Mouse (Mus musculus): ENCODE data around the gene Polr2m. TPM values are rescaled to one million over a fixed set of nuclear protein-coding genes. Genes with fewer than 3 reads are reported as not detected.
A peak's percentile ranks its signal among the peaks of the same experiment; 100 is the strongest.
"Not testable (repeated sequence)": the region's sequence is repeated elsewhere in the genome, so short reads cannot be mapped to it uniquely, and the experiment has no call there.

Polr2m gene
- polyA plus RNA-seq, 1 experiment from 2014 or later: 358 TPM

- H3K4me2 ChIP-seq: no peak overlapping the region
- H3K36me3 ChIP-seq: peaks cover 10% of the 10 kb centered on the region
- ATAC-seq (ENCODE audit: extremely low read depth, insufficient number of reproducible peaks, low FRiP score, low TSS enrichment): no peak
- no peaks in the 10 kb centered on the region for H3K9me3 ChIP-seq
- H3K4me1 ChIP-seq: peaks cover 33% of the 10 kb centered on the region
- H3K4me3 ChIP-seq: no peak overlapping the region
- no peak overlapping the region for H3K27ac ChIP-seq (replicated peaks)
- WGBS: 50% methylated on average over 2 of the region's 2 CpGs
- H3K27me3 ChIP-seq (replicated peaks): no peaks in the 10 kb centered on the region
- H3K9ac ChIP-seq: no peak overlapping the region
Observed at GRCm38 (mm10) chr9:71496637-71497036, 10.9 kb upstream of the Polr2m start.

- Histone ChIP-seq H3K9me3 (no peaks in the 10 kb centered on the region), H3K4me3 (no peak overlapping the region), H3K4me2 (no peak overlapping the region), H3K27ac (replicated peaks) (no peak overlapping the region), H3K4me1 (peaks cover 29% of the 10 kb centered on the region), H3K9ac (no peak overlapping the region), H3K36me3 (no peaks in the 10 kb centered on the region), H3K27me3 (replicated peaks) (no peaks in the 10 kb centered on the region)
- WGBS: 79% methylated on average over 5 of the region's 5 CpGs
- ATAC-seq (ENCODE audit: extremely low read depth, insufficient number of reproducible peaks, low FRiP score, low TSS enrichment): no peak
Observed at GRCm38 (mm10) chr9:71493771-71494170, 8.0 kb upstream of the Polr2m start.

GRCm38 (mm10) chr9:71492296-71493025, 6.7 kb upstream of the Polr2m start:
- H3K27ac ChIP-seq (replicated peaks): no peak overlapping the region

GRCm38 (mm10) chr9:71490076-71490475, 4.3 kb upstream of the Polr2m start:
- Histone ChIP-seq H3K4me2 (no peak overlapping the region), H3K9ac (no peak overlapping the region), H3K9me3 (no peaks in the 10 kb centered on the region), H3K4me3 (no peak overlapping the region), H3K4me1 (peaks cover 21% of the 10 kb centered on the region), H3K27me3 (replicated peaks) (no peaks in the 10 kb centered on the region), H3K27ac (replicated peaks) (no peak overlapping the region), H3K36me3 (no peaks in the 10 kb centered on the region)
- WGBS: 51% methylated on average over 3 of the region's 3 CpGs
- ATAC-seq (ENCODE audit: extremely low read depth, insufficient number of reproducible peaks, low FRiP score, low TSS enrichment): no peak

More at GRCm38 (mm10) chr9:71492296-71493025, 6.7 kb upstream of the Polr2m start:
- Histone ChIP-seq H3K9me3 (no peaks in the 10 kb centered on the region), H3K4me3 (no peak overlapping the region), H3K36me3 (no peaks in the 10 kb centered on the region), H3K4me1 (peaks cover 24% of the 10 kb centered on the region), H3K27me3 (replicated peaks) (no peaks in the 10 kb centered on the region), H3K9ac (no peak overlapping the region), H3K4me2 (no peak overlapping the region)
- ATAC-seq (ENCODE audit: extremely low read depth, insufficient number of reproducible peaks, low FRiP score, low TSS enrichment): no peak
- WGBS: 70% methylated on average over 15 of the region's 15 CpGs

GRCm38 (mm10) chr9:71486127-71486526, 392 bp upstream of the Polr2m start:
- H3K27me3 ChIP-seq (replicated peaks): no peaks in the 10 kb centered on the region
- H3K4me3 ChIP-seq: peak overlapping the region; percentile 100
- no peaks in the 10 kb centered on the region for H3K9me3 ChIP-seq
- 43% methylated on average over 7 of the region's 7 CpGs for WGBS
- peaks cover 29% of the 10 kb centered on the region for H3K36me3 ChIP-seq
- H3K27ac ChIP-seq (replicated peaks): peak overlapping the region; percentile 99
- peaks cover 29% of the 10 kb centered on the region for H3K4me1 ChIP-seq
- peak overlapping the region; percentile 73 for H3K4me2 ChIP-seq
- H3K9ac ChIP-seq: peak overlapping the region; percentile 100; the same call in 1 of the 2 replicates
- no peak for ATAC-seq (ENCODE audit: extremely low read depth, insufficient number of reproducible peaks, low FRiP score, low TSS enrichment)

- peak overlapping the region; percentile 99 for H3K27ac ChIP-seq (replicated peaks)
- peak overlapping the region; percentile 100 for H3K9ac ChIP-seq
- 2% methylated on average over 14 of the region's 14 CpGs for WGBS
- H3K36me3 ChIP-seq: peaks cover 40% of the 10 kb centered on the region
- H3K4me2 ChIP-seq: peak overlapping the region; percentile 73
- peaks cover 41% of the 10 kb centered on the region for H3K4me1 ChIP-seq
- ATAC-seq (ENCODE audit: extremely low read depth, insufficient number of reproducible peaks, low FRiP score, low TSS enrichment): no peak
- no peaks in the 10 kb centered on the region for H3K27me3 ChIP-seq (replicated peaks)
- no peaks in the 10 kb centered on the region for H3K9me3 ChIP-seq
- peak overlapping the region; percentile 100 for H3K4me3 ChIP-seq
Observed at GRCm38 (mm10) chr9:71484871-71485474, 762 bp downstream of the Polr2m start.

GRCm38 (mm10) chr9:71483872-71484271, 1.9 kb downstream of the Polr2m start:
- Histone ChIP-seq H3K4me1 (peaks cover 47% of the 10 kb centered on the region), H3K36me3 (peaks cover 51% of the 10 kb centered on the region), H3K4me2 (peak overlapping the region; percentile 73), H3K4me3 (peak overlapping the region; percentile 100), H3K9ac (peak overlapping the region; percentile 100; the same call in 1 of the 2 replicates)
- not testable (repeated sequence) for ATAC-seq (ENCODE audit: extremely low read depth, insufficient number of reproducible peaks, low FRiP score, low TSS enrichment); H3K9me3 ChIP-seq; H3K27me3 ChIP-seq (replicated peaks); H3K27ac ChIP-seq (replicated peaks)
- WGBS: 86% methylated on average over 7 of the region's 7 CpGs

GRCm38 (mm10) chr9:71480305-71480704, 5.4 kb downstream of the Polr2m start:
- WGBS: 43% methylated on average over 2 of the region's 2 CpGs
- Histone ChIP-seq H3K4me1 (peaks cover 45% of the 10 kb centered on the region), H3K27me3 (replicated peaks) (no peaks in the 10 kb centered on the region), H3K9me3 (peaks cover 3% of the 10 kb centered on the region; the same call in 1 of the 2 replicates), H3K36me3 (peaks cover 84% of the 10 kb centered on the region), H3K27ac (replicated peaks) (no peak overlapping the region; the same call in 1 of the 2 replicates), H3K4me3 (no peak overlapping the region), H3K4me2 (no peak overlapping the region), H3K9ac (no peak overlapping the region)
- ATAC-seq (ENCODE audit: extremely low read depth, insufficient number of reproducible peaks, low FRiP score, low TSS enrichment): no peak

- H3K4me3 ChIP-seq: no peak overlapping the region
- H3K4me2 ChIP-seq: no peak overlapping the region
- 79% methylated on average over 9 of the region's 9 CpGs for WGBS
- H3K36me3 ChIP-seq: peaks cover 93% of the 10 kb centered on the region
- ATAC-seq (ENCODE audit: extremely low read depth, insufficient number of reproducible peaks, low FRiP score, low TSS enrichment): no peak
- peaks cover 44% of the 10 kb centered on the region for H3K4me1 ChIP-seq
- peaks cover 3% of the 10 kb centered on the region; the same call in 1 of the 2 replicates for H3K9me3 ChIP-seq
- no peak overlapping the region for H3K9ac ChIP-seq
- H3K27me3 ChIP-seq (replicated peaks): no peaks in the 10 kb centered on the region
- H3K27ac ChIP-seq (replicated peaks): no peak overlapping the region
Observed at GRCm38 (mm10) chr9:71479413-71479812, 6.3 kb downstream of the Polr2m start.

GRCm38 (mm10) chr9:71478596-71478995, 7.1 kb downstream of the Polr2m start:
- Histone ChIP-seq H3K9me3 (peaks cover 3% of the 10 kb centered on the region; the same call in 1 of the 2 replicates), H3K27ac (replicated peaks) (no peak overlapping the region), H3K9ac (no peak overlapping the region), H3K27me3 (replicated peaks) (no peaks in the 10 kb centered on the region), H3K4me3 (no peak overlapping the region), H3K4me2 (no peak overlapping the region), H3K4me1 (peaks cover 36% of the 10 kb centered on the region), H3K36me3 (peaks cover 97% of the 10 kb centered on the region)
- no peak for ATAC-seq (ENCODE audit: extremely low read depth, insufficient number of reproducible peaks, low FRiP score, low TSS enrichment)
- 90% methylated on average over 7 of the region's 7 CpGs for WGBS

GRCm38 (mm10) chr9:71476601-71477000, 9.1 kb downstream of the Polr2m start:
- peaks cover 81% of the 10 kb centered on the region for H3K36me3 ChIP-seq
- 97% methylated on average over 3 of the region's 3 CpGs for WGBS

More at GRCm38 (mm10) chr9:71476601-71477000, 9.1 kb downstream of the Polr2m start:
- Histone ChIP-seq H3K27me3 (replicated peaks) (no peaks in the 10 kb centered on the region), H3K9ac (no peak overlapping the region), H3K9me3 (peaks cover 3% of the 10 kb centered on the region; the same call in 1 of the 2 replicates), H3K27ac (replicated peaks) (no peak overlapping the region), H3K4me2 (no peak overlapping the region), H3K4me1 (peaks cover 26% of the 10 kb centered on the region), H3K4me3 (no peak overlapping the region)
- no peak for ATAC-seq (ENCODE audit: extremely low read depth, insufficient number of reproducible peaks, low FRiP score, low TSS enrichment)

All from heart, embryonic 13.5 days (tissue).